Mouse (Mus musculus) 416B (cell line): ENCODE data around the gene Ewsr1.
A peak's percentile ranks its signal among the peaks of the same experiment; 100 is the strongest.

Experiments used
- DNase-seq: peaks from one replicate; pipeline ENCODE4 v3.0.0; 2011; ENCODE audit warnings: low read depth

The Ewsr1 gene

DNA sequence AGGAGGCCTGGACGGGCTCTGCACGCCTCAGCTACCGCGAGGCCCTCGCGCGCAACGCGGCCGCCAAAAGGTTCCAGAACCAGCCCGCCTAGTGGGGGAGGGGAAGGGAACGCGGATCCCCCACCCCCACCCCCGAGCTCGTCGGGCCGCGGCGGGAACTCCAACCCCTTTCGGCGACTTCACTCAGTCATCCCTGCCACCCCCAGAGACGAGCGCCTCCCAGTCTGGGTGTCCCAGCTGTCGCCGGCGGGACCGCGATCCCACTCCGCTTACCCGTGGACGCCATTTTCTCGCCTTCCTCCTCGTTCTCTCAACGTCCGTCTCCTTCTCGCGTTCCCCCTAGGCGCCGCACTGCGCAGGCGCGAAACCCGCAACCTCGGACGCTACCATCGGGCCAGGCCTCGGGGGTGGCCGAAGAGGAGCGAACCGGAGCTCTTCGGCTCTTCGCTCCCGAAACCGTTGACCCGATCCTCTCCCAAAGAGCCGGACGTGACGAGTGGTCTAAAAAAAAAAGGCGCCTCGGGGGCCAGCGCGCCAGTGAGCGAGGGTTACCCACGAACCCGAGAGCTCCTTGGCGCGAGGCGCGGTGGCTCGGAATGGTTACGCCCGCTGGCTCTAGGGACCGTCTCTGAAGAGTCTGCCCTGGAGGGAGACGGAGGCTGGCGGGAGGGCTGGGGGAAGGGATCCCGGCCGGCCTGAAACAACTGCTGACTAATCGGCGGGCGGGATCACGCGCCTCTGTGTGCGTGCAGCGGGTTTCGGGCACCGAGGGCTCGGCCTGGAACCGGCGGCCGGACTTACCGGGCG is at the start of gene Ewsr1, which contains the start of gene Rhbdd3:
Ewsr1 (minus strand) TSS at position 531 of the 807 bp plus-strand sequence.
Rhbdd3 (plus strand) TSS at position 191 of the 807 bp plus-strand sequence.
- peak; percentile 96 for DNase-seq

DNA sequence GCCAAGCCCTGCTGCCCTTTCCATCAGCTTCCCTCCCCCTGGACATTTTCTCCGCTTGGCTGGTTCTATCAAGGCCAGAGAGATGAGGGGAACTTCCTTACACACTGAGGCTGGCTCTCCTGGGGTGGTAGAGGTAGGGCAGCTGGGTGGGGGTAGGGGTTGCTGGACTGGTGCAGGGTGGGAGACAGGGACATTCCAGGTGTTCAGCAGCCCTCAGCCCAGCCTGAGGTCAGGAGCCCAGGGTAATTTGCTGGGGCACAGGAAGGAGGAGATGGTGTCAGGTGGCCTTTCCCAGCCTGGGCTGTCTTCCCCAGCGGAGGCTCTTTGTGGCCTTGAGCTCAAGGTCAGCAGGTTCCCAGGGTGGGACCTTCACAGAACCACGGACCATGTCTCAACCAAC is 46.5 kb upstream of the Ewsr1 start:
- no peak for DNase-seq

DNA sequence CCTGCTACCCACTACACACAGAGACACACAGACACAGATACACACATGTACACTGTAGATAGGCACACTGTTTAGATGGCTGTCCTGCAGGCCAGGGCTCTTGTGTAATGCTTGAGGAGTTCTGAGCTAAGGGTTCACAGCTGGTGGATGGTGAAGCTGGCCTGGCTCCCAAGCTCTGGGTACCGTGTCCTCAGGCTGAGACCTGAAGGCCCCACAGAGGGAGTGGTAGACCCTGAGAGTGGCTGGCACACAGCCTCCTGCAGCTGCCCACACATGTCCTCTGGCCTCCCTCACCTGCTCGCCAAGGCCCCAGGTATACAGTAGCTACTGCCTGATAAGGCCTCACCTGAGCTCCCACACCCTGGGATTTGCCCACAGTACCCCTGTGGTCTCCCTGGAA is 42.9 kb upstream of the Ewsr1 start:
- no peak for DNase-seq

DNA sequence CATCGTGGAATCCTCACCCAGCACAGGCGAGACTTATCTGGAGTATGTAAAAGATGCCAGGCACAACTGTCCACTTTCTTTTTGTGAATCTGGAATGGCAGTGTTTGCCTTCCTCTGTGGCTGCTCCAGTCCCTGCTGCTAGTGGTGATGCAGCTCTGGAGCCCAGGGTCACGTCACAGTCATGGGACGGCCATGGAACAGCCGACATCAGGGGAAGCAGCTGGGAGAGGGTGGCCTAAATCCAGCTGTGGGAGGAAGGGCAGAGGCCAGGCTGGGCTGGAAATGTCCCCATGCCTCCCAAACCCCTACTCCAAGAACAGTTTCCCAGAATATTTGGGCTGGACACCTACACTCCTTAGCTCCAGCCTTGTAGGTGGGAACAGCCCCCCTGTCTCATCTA is 42.2 kb upstream of the Ewsr1 start:
- no peak for DNase-seq

DNA sequence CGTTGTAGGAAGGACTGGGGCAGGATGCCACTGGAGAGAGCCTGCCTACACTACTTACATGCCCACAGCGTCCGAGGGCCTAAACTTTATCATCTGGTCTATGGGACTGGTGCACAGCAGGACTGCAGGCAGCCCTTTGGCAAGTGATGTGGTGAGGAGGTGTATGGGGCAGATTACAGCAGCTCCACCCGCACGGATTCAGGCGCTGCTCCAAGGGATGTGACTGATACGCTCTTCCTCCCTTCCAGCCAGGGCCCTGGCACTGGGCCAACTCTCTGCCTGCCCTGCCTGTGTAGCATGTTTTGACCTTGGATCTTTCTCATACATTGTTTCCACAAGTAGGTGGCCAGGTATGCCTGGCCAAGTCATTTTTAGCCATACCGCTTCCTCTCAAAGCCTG is 41.6 kb upstream of the Ewsr1 start:
- DNase-seq: peak; percentile 58

DNA sequence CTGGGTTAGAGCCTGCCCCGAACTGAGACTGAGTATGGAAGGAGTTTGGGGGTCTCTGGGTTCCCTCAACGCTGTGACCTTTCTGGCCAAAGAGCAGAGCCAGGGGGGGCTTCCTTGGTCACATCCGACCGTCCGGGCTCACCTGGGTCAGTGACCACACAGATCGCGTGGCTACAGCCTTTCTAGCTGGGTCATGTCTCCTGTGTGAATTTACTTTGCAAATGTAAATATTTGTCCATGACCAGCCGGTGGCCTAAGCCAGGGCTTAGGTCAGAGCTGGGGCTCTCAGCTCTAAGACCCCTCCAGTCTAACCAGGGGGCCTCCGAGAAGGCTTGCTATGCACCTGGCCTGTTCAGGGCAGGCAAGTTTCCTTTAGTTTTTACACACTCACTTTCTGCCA is 40.3 kb upstream of the Ewsr1 start:
- DNase-seq: no peak

DNA sequence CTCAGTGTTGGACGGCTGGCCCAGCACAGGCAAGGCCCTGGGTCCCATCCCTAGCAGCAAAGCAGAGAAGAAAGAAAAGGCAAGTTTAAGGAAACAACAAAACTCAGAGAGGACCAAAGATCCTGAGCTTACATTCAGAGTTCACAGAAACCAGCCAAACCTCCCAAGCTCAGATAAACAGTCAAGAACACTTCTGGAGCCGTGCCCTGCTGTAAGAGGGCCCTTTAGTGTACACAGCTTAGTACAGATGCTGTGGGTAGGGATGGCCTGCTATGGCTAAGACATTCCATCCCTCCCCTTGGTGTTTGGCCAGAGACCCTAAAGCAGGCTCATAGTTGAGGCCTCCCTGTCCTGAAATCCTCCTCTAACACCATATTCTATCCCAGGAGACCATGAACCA is 39.6 kb upstream of the Ewsr1 start:
- DNase-seq: no peak

DNA sequence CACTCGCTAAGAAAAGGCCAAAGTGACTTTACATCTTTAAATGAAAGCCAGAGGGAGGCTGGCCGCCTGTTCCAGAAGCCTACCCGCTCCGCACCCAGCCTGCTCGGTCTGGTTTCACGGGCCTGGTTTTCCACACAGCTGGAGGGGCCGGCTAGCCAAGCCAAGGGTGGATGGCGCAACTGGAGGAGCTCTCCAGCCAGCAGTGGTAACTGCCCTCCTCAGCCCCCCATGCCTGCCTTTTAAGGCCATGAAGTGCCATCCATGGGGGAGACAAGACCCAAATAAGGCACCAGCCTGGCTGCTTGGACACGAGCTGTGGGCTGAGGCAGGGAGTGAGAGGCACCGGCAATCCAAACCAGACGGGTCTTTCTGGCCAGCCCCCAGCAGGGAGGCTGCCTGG is 36.8 kb upstream of the Ewsr1 start:
- no peak for DNase-seq

DNA sequence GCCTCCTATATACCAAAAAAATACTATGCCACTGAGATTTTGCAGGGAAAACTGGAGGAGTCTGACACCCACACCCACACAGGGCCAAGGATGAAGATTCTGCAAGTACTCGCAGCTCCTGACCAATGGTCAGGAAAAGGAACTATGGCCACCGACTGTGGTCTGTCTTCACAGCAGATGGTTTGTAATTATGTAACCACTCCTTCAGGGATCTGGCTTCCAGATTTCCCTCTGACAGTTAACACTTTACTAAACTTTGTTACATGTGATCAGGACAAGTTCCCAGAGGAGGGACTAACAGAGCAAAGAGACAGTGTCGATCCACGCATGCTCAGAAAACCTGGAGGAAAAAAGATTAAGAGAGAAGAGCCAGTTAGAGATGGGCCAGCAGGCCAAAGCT is 33.7 kb upstream of the Ewsr1 start:
- DNase-seq: no peak

DNA sequence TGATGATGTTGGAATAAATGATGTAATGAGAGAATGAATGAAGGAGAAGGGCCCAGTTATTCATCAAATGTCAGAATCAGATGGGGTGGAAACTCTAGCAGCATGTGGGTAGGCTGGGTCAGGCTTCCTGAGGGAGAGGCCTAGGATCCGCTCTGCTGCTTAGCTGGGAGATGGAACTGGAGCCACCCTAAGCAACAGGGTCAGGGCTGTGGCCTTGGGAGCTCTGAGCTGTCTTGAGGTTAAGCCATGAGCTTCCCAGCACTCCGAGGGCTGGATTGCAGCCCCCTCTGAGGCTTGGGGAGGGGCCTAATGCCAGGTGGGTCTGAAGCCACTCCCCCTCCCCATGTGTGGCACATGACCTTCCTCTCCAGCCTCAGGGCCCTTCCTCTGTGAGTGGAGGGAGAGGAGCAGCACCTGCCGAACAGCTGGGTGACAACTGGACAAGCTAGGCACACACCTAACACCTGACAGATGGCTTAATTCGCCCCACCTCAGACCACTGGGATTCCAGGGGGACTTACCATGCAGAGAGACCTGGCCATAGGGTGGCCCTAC is 31.1 kb upstream of the Ewsr1 start:
- DNase-seq: no peak

DNA sequence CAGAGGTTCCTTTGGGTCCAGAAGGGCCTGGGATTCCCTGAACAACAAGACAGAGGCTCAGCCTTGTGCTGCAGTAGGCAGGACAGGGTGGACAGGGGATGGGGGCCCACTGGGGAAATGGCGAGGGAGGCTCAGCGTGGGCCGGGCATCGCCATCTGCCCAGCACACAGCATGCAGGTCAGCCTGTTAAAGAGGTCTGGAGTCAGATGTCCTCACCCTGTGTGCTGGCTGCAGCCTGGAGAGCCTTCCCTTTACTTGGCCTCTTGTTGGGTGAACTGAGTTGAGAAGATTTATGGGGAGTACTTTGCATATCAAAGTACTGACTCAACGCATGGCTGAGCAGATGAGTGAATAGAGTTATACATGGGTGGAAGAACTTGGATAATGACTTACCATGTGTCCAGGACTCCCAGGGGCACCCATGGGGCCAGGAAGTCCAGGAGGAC is 30.0 kb upstream of the Ewsr1 start:
- no peak for DNase-seq

DNA sequence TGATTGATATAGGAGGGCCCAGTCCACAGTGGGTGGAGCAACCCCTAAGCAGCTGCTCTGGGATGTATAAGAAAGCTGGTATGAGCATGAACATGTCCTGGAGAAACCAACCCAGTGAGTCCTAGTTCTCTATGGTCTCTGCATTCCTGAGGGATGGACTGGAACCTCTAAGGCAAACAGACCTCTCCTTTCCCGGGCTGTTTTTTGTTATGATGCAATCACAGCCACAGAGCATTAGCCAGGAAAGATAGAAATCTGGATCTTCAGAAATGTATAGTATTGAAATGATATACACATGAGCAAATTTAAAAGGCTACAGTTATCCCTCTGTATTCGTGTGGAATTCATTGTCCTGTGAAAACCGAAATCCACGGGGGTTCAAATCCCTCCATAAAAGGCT is 26.6 kb upstream of the Ewsr1 start:
- DNase-seq: no peak

DNA sequence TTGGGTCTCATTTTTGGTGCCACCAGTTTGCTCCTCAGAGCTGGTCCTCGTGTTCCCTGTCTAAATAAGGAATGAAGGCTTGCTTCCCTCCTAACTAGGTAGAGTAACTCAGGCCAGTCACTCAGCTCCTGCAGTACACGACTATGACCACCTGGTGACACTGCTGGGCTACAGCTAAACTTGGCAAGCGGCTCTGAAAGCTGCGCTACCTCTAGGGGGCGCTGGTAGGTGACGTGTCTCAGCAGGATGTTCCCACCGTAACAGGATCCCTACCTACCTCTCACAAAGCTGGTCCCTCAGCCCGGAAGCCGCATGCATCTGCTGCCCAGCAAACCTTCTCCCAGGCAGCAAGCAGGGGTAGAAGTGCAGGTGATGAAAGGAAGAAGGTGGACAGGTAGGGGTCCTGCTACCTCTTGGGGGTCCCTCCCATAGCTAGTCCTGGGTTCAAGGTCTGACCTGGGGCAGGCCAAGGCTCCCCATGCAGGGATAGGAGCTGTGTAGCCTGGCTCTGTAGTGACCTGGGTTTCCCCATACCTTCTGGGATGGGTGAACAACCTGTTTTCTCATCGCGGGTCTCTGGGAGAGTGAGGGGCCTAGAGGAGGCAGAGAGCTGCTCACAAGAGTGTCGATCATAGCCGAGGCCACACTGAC is 16.0 kb upstream of the Ewsr1 start:
- peak; percentile 90 for DNase-seq

DNA sequence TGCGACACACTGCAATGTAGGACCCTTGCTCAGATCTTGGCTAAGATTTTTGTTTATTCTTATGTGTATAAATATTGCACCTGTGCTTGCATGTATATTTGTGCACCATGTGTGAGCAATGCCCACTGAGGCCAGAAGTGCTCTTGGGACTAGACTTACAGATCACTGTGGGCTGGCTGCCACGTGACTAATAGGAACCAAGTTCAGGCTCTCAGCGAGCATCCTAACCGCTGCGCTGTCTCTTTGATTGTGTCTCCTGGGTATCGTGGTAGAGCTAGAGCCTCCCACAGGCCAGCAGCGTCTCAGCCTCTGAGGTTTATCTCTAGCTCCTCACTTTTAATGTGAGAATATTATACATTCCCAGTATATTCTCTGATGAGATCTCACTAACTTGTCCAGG is 14.6 kb upstream of the Ewsr1 start:
- DNase-seq: no peak

DNA sequence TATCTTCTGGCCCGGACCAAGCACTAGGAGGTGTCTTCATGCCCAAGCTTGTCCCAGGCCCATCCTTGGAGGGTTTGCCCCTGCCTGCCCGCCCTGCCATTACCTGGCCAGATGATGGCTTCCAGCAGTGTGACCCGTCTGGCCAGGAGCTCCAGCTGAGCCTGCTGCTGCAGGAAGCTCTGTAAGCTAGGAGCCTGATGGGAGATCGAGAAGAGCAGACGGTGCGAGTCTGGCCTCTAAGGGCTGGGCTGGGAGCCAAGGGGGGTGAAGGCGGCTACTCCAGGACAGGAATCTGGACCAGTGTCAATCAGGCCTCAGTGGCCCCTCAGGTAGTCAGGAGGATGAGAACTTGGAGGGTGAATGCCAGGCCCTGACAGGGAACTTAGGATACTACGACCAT is 10.4 kb upstream of the Ewsr1 start:
- no peak for DNase-seq

DNA sequence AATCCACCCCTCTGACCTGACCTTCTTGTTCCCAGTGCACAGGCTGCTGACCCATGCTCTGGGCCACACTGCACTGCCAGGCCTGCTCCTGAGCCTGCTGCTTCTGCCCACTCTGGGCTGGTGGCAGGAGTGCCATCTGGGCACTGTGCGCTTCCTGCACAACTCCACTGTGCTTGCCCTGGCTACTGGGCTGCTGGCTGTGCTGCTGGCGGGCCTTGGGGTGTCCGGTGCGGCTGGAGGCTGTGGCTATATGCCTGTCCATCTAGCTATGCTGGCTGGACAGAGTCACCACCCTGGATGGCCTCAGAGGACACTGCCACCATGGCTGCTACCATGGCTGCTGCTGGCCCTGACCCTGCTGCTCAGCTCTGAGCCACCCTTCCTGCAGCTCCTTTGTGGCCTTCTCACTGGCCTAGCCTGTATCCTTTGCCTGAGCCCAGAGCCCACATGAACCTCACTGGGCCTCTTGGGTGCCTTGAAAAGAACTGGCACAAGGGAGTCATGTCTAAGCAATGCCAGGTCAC is 5.0 kb upstream of the Ewsr1 start:
- no peak for DNase-seq

DNA sequence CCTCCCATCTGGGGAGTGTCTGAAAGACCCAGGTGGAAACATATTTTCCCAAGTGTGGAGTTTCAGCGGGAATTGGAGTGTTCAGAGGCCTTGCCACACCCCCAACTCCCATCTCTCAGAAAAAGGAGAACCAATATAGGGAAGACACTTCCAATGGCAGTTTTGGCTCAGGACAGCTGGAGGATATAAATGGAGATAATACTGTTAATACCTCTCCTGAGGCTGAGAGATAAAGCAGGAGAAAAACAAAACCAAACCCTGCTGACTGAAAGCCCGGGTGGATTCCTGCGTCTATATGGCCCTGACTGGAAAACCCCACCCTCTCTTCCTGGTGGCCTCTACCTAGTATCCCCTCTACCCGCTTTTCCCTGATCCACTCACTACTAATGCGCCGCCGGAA is 3.3 kb upstream of the Ewsr1 start:
- DNase-seq: no peak

DNA sequence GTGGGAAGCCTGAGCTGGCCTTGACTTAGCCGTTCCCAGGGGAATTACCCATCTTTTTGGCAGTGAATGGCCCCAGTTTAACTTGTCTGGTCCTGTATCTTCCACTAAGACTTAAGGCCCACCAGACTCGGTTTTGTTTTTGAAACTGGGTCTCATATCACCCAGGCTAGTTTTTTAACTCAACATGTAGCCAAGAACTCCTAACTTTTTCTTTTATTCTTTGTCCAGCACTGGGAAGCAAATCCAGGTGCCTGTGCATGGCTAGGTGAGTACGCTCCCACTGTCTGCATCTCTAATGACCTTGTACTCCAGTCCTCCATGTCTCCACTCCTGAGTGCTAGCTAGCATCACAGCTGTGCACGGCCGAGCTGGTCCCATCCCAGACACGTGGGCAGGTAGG is 2.6 kb upstream of the Ewsr1 start:
- no peak for DNase-seq

DNA sequence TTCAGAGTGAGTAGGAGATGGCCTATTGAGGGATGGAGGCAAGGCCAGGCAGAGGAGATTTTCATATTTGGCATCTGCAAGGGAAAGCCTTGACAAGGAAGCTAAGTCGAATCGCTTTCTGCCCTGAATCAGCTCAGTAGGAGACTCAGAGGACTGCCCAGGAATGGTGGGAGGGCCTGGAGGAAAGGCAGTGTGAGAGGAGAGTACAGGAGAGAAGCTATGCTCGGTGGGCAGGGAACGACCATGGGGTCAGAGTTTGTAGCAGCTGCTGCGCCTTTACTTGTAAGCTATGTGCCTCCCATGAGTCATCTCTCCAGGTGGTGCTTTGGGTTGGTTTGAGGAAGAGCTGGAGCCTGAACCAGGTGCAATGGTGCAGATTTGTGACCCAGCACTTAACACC is 1.7 kb upstream of the Ewsr1 start:
- DNase-seq: no peak

DNA sequence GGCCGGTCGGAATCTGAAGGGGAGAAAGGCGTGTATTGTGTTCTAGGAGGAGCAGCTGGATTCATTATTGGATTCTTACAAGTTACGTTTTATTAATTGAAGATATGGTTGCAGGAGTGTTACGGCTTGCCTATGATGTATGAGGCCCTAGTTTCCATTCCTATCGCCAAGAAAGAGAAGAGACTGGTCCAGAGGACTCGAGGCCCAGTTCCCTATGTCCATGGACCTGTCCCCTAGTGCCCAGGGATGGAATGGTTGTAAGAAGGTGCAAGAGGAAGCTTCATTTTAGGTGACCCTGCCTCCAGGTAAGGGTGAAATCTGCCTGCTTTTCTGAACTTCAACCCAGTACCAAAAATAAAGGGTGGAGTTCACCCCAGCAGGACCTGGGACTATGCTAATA is 1.2 kb upstream of the Ewsr1 start:
- DNase-seq: no peak

DNA sequence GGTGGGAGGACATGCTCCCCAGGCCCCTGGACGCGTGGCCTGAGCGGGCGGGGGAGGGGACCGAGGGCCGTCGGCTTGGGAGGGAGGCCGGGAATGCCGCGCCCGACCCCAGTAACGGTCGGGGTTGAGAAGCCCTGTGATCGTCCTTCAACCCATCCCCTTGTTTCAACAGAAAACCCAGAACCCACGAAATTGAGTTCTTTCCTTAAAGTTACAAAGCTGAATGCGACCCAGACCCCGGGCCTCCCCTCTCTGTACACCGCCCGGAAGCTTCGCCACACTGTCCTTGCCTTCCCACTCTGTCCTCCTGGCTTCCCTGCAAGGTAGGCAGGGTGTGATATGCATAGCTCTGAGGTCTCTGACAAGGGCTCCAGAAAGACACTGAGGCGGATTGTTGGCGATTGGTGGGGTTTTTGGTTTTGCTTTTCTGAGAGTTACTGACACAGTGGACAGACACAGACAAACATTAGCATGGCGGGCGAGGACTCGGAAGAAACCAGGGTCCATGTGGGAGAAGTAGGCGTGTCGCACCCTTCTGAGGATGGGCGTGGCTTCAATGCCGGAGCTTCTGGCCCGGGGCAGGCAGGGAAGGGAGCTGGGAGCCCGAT is 614 bp upstream of the Ewsr1 start:
- peak; percentile 91 for DNase-seq

DNA sequence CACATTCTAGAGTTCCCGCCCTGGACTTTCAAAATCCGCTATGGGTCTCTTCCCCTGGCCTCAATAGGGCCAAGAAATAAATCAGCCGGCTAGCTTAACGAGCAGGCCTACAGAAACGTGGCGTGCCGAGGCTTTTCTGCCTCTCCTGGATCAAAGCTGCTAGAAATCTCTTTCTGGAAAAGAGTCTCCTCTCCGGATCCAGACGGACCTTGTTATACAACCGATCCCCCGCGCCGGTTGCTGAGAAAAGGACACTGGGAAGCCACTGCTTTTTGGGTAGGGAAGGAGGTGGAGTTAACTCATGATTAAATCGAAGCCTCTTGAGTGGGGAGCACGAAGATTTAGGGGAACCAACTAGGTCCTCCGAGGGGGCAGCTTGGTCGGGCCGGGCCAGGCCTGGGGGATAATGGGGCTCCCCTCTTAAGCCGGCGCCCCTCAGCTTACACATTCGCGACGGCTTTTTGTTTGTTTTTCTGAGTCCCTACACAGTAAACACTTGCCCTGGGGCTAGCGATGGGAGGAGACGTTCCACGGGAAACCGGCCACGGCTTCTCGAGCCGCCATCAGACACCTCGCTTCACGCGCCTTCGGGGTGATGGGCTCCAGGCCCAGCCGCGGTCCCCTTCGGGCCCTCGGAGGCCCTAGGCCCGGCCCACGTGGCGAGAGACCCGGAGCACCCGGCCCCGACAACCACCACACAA is 881 bp downstream of the Ewsr1 start:
- DNase-seq: peak; percentile 67
